Mouse (Mus musculus) forebrain, postnatal 0 days (tissue): ENCODE measurements around the gene Peli1. TPM values are rescaled to one million over a fixed set of nuclear protein-coding genes. Genes with fewer than 3 reads are reported as not detected.

Experiments used
- ATAC-seq: fragments of 200-750 bp; cut with Nextera tagmentation; 2 replicates; pipeline ENCODE4 v1.8.0; 2017; ENCODE audit warnings: mild to moderate bottlenecking, moderate library complexity
- DNase-seq: peaks from one replicate; pipeline ENCODE4 v3.0.0-alpha.2; 2015
- H3K27ac ChIP-seq: fragments of 300-500 bp; sonication (generic); 2 replicates; pipeline ENCODE4 v1.5.1; 2014; ENCODE audit warnings: low read depth, mild to moderate bottlenecking, antibody characterized with exemption, low read length, moderate library complexity, mixed read lengths
- H3K27me3 ChIP-seq: fragments of 300-500 bp; sonication (generic); 2 replicates; pipeline ENCODE4 v1.6.1; 2014; ENCODE audit warnings: mild to moderate bottlenecking, low read length, mixed read lengths; ENCODE audit not compliant: insufficient read depth
- H3K36me3 ChIP-seq: fragments of 300-500 bp; sonication (generic); 2 replicates; pipeline ENCODE4 v1.6.1; 2014; ENCODE audit warnings: mild to moderate bottlenecking, moderate library complexity; ENCODE audit not compliant: insufficient read depth
- H3K4me1 ChIP-seq: fragments of 300-500 bp; sonication (generic); 2 replicates; pipeline ENCODE4 v1.6.1; 2014; ENCODE audit warnings: antibody characterized with exemption; ENCODE audit not compliant: insufficient read depth
- H3K4me2 ChIP-seq: fragments of 300-500 bp; sonication (generic); 2 replicates; pipeline ENCODE4 v1.6.1; 2014; ENCODE audit warnings: low read depth, mild to moderate bottlenecking, moderate library complexity
- H3K4me3 ChIP-seq: fragments of 300-500 bp; sonication (generic); 2 replicates; pipeline ENCODE4 v1.5.1; 2014; ENCODE audit warnings: low read depth, low read length, mixed read lengths
- H3K9ac ChIP-seq: fragments of 300-500 bp; sonication (generic); 2 replicates; pipeline ENCODE4 v1.6.1; 2014; ENCODE audit warnings: mild to moderate bottlenecking
- H3K9me3 ChIP-seq: fragments of 300-500 bp; sonication (generic); 2 replicates; pipeline ENCODE4 v1.6.1; 2016; ENCODE audit warnings: low read length
- CTCF ChIP-seq: sonication (generic); IDR thresholded peaks from 2 replicates; pipeline ENCODE4 v1.5.1; 2016; ENCODE audit warnings: antibody characterized with exemption, control low read depth, low read depth
- WGBS: fragments of 180-500 bp; shearing (Covaris S2); extraction: QIAGEN DNeasy Blood & Tissue Kit; methylation state at CpG from one replicate; pipeline ENCODE4 v1.1.7; 2014; 5-methylcytosine and 5-hydroxymethylcytosine counted together
- polyA plus RNA-seq: library from polyadenylated mRNA; unstranded; fragments of >200 nt; fragmentation: Nextera tagmentation; extraction: Ambion mirVana; gene quantifications from 2 replicates; pipeline ENCODE4 v1.2.1, GENCODE M21; 2015
- total RNA-seq: library from RNA; depleted of rRNA; stranded (reverse); fragments of >200 nt; gene quantifications from 2 replicates; pipeline ENCODE4 v1.2.3, GENCODE M21; 2014; rRNA removed

The Peli1 gene
- total RNA-seq (50.1 and 52.8 TPM in 2 replicates), polyA plus RNA-seq (56.3 and 58.0 TPM in 2 replicates)

DNA sequence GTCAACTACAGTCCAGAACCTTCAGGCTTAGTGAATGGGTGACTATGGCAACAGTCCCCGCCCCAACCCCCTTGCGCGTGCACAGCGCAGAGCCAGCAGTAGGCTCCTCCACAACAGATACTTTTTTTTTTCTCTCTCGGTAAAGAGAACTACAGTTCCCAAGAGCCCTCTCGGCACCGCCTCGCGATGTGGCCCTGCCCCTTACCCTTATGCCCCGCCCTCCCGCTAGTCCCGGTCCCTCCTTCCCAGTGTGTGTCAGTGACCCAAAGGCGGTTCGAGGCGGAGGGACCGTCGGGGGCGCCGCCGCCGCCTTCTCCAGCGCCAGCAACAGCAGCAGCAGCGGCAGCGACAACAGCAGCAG lies at the start of gene Peli1:
TSS of gene Peli1 (plus strand) at position 225 of the 361 bp plus-strand sequence.
- Histone ChIP-seq H3K4me2 (peak within 1 kb of the TSS; percentile 63), H3K4me3 (peak within 1 kb of the TSS; percentile 86), H3K9me3 (no peaks in the 10 kb centered on the region), H3K9ac (peak within 1 kb of the TSS; percentile 96), H3K4me1 (no peaks in the 10 kb centered on the region; the same call in 1 of the 2 replicates), H3K36me3 (no peaks in the 10 kb centered on the region), H3K27ac (peak within 1 kb of the TSS; percentile 99), H3K27me3 (no peaks in the 10 kb centered on the region)
- peak; percentile 96 for DNase-seq
- WGBS = 1% methylated on average over 24 of the region's 24 CpGs
- peak; percentile 99 for ATAC-seq
- TF ChIP-seq CTCF = no peak

DNA sequence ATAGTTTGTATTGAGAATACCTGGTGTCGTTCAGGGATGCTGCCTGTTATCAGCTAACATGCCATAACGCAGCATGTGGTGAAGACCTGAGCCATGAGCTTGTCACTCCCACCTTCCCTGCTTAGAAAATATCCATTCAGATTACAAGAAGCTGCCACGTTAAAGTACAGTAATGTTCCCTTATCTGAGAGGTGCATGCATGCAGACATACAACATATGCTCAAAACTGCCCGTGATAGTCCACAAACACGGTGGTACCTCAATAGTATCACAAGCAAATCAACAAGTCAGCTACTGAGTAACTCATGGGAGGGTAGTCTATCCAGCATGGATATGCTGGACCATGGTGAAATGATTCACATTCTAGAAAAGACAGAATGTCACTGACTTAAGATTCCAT lies 48.5 kb upstream of the Peli1 start:
- ATAC-seq = no peak

DNA sequence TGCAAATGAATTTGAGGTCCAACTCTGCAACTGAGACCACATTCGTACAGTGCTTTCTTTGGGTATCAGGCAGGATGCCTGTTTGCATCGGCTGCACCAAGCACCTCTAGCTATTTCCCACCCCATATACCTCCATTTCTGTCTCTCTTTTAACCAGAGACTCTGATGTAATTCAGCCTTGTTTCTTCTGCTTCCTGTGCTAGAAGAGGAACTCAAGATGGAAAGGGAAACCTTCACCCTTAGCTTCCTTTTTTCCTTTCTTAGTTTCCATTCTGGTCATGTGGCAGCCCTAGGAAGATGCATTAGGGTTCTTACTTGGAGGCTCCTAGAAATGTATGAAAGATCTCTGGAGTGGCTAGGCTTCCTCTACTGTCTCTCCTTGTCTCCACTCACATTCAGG lies 44.9 kb upstream of the Peli1 start:
- 88% methylated on average over 2 of the region's 2 CpGs for WGBS
- no peaks in the 10 kb centered on the region for H3K36me3 ChIP-seq
- H3K9ac ChIP-seq = no peak overlapping the region
- no peak overlapping the region for H3K4me2 ChIP-seq
- no peaks in the 10 kb centered on the region for H3K4me1 ChIP-seq
- H3K27ac ChIP-seq = no peak overlapping the region
- H3K4me3 ChIP-seq = no peak overlapping the region
- H3K9me3 ChIP-seq = no peaks in the 10 kb centered on the region
- no peak for TF ChIP-seq CTCF
- no peak for DNase-seq
- ATAC-seq = no peak
- no peaks in the 10 kb centered on the region for H3K27me3 ChIP-seq

More for the DNA sequence above, 48.5 kb upstream of the Peli1 start:
- Histone ChIP-seq H3K27ac (no peak overlapping the region), H3K4me3 (no peak overlapping the region), H3K9me3 (no peaks in the 10 kb centered on the region), H3K9ac (no peak overlapping the region), H3K27me3 (no peaks in the 10 kb centered on the region), H3K4me2 (no peak overlapping the region), H3K36me3 (no peaks in the 10 kb centered on the region), H3K4me1 (no peaks in the 10 kb centered on the region)
- TF ChIP-seq CTCF = no peak
- DNase-seq = no peak
- WGBS = 96% methylated on average over 5 of the region's 5 CpGs

DNA sequence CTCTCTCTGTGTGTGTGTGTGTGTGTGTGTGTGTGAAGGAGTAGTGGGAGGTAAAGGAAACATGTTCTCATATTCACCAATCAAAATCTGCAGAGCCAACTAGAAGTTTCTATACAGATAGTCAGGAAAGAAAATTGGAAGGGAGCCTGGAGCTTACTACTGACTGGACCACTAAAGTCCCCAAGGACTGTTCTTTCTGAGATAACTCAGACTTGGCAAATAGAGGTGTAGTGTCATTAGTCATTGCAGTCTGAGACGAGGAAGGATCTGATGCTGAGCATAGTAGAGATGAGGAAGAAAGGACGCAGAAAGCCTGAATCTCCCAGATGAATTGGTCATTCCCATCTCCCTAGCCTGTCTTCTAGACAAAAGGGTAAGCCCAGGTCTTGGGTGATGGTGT lies 43.2 kb upstream of the Peli1 start:
- ATAC-seq = no peak
- no peaks in the 10 kb centered on the region for H3K27me3 ChIP-seq
- no peak overlapping the region for H3K27ac ChIP-seq
- WGBS = 75% methylated on average over 2 of the region's 2 CpGs
- DNase-seq = no peak
- H3K4me2 ChIP-seq = no peak overlapping the region
- TF ChIP-seq CTCF = no peak
- no peaks in the 10 kb centered on the region for H3K9me3 ChIP-seq
- no peaks in the 10 kb centered on the region for H3K36me3 ChIP-seq
- no peak overlapping the region for H3K4me3 ChIP-seq
- no peak overlapping the region for H3K9ac ChIP-seq
- no peaks in the 10 kb centered on the region for H3K4me1 ChIP-seq

DNA sequence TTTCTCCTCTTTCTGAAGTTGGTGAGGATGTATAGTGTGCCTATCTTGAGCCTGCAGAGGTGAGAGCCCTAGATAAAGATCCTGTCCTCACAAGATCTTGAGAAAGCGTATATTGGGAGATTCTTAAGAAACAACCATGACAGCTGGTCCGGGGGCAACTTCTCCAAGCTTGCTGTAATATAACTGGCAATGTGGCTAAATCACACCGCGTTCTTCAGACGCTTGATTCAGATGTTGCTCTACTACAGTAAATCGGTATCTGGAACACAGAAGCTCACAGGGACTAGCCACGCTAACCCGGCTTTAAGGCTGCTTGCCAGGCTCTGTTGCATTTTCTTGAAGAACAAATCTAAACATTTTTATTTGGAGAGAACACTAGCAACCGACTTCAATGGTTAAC lies 39.4 kb upstream of the Peli1 start:
- no peak overlapping the region for H3K9ac ChIP-seq
- no peak for DNase-seq

DNA sequence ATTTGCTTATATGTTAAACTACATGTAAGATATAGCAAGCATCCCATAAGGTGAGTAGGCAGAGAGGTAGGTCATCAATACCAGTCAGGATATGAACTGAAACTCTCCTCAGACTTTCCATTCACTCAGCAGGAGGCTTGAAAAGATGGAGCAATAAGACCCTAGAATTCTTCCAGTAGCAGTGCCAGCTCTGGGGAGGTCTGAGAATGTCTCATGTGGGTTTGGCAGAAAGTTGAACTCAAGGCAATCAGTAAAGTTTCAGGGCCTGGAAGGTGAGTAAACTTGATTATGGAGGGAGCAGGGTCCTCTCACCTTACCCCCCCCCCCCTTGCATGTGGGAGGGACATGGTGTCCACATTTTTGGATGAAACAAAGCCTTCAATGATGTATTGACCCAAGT lies 36.5 kb upstream of the Peli1 start:
- Histone ChIP-seq H3K27ac (no peak overlapping the region), H3K36me3 (no peaks in the 10 kb centered on the region), H3K9me3 (no peaks in the 10 kb centered on the region), H3K27me3 (no peaks in the 10 kb centered on the region), H3K4me3 (no peak overlapping the region), H3K9ac (no peak overlapping the region), H3K4me2 (no peak overlapping the region), H3K4me1 (no peaks in the 10 kb centered on the region)
- ATAC-seq (no peak), DNase-seq (no peak)
- TF ChIP-seq CTCF = no peak

More for the DNA sequence above, 39.4 kb upstream of the Peli1 start:
- Histone ChIP-seq H3K27me3 (no peaks in the 10 kb centered on the region), H3K4me2 (no peak overlapping the region), H3K4me1 (no peaks in the 10 kb centered on the region), H3K36me3 (no peaks in the 10 kb centered on the region), H3K27ac (no peak overlapping the region), H3K9me3 (no peaks in the 10 kb centered on the region), H3K4me3 (no peak overlapping the region)
- ATAC-seq = no peak
- WGBS = 79% methylated on average over 9 of the region's 9 CpGs
- TF ChIP-seq CTCF = no peak

DNA sequence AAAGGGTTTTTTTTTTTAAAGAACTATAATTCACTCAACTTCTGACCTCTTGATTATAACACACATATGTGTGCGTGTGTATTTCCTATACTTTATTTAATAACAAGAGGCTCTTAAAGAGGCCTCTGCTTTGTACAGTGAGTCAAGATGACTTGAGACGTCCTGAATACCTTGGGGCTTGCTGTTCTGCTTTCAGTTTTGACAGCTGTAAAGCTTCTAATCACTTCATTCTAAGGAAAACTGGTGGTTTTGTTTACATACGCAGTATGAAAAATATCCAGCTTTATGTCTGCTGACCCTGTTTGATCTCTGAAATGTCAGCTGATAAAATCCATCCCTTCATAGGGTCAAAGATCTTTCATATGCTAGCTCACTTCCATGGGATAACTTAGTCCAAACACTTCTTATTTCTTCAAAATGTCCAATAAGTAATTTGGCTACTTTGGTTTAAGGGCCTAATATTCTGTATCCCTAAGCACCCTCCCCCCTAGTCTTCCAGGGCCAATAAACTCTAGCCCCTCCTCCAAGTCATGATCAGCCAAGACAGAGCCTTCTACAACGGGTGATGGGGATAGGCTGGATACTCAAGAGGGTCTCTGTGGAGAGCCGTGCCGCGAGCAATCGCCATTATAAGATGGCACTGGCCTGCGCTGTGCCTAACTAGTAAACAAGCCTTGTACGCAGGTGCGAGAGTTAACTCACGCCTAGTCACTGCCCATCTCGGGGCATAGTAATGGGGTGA lies 34.8 kb upstream of the Peli1 start:
- no peak overlapping the region for H3K4me3 ChIP-seq
- H3K27ac ChIP-seq = no peak overlapping the region
- ATAC-seq (no peak), DNase-seq (no peak)
- no peak overlapping the region for H3K9ac ChIP-seq
- H3K36me3 ChIP-seq = no peaks in the 10 kb centered on the region
- 88% methylated on average over 13 of the region's 13 CpGs for WGBS
- no peaks in the 10 kb centered on the region for H3K9me3 ChIP-seq
- no peaks in the 10 kb centered on the region for H3K27me3 ChIP-seq
- H3K4me2 ChIP-seq = no peak overlapping the region
- H3K4me1 ChIP-seq = no peaks in the 10 kb centered on the region
- no peak for TF ChIP-seq CTCF
